Mouse (Mus musculus) Muller cell, postnatal 12 days (primary cell): ENCODE results near the gene Abhd15.

ENCODE experiments used
- DNase-seq: peaks from one replicate; pipeline ENCODE4 v3.0.0-alpha.2; 2015; ENCODE audit errors: inconsistent ontology term

Gene Abhd15

DNA sequence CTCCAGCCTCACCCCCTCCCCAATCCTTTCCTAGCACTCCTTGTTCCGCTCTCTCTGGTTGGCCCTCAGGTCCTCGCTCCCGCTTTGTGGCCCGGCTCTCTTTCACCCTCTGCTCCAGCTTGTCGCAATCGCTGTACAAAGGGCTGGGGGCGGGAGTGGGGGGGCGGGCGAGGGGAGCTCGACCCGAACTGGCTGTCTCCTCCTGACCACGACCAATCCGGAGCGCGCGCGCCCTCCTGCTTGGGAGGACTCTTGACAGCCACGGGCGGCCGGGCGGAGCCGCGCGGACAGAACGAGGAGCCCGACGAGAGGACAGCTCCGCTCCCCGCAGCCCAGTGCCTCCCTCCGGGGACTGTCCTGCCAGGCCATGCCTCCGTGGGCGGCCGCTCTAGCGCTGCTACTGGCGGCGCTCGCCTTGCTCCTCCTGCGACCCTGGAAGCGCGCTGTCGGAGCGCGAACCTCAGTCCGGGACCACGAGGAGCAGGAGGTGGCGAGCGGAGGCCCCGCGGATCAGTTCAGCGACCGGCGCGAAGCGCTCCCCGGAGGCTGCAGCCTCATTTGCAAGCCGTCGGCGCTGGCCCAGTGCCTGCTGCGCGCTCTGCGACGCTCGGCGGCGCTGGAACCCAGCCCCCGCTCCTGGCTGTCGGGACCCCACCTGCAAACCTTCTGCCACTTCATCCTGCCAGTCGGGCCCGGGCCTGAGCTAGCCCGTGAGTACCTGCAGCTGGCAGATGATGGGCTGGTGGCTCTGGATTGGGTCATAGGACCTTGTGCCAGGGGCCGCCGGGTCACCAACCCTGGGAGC is at the start of gene Abhd15:
Abhd15 (plus strand) TSS at position 290 of the 805 bp plus-strand sequence.
- peak; percentile 97 for DNase-seq

DNA sequence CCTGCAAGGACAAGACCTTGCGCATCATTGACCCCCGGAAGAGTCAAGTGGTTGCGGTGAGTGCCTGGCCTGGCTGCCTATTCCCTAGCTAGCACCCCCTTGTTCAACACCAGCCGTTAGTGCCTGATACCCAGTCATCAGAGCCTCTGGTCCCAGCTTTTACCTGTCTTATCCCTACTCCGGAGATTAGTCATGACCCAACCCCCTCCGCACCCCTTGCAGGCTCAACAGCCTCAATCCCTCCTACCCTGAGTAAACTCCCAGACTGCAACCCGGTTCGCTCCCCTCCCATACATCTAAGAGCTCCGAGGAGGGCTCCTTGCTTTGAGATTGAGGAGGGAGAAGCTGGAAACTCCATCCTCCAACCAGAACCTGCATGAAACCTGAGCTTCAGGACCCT is 48.4 kb upstream of the Abhd15 start:
- DNase-seq, result no peak

DNA sequence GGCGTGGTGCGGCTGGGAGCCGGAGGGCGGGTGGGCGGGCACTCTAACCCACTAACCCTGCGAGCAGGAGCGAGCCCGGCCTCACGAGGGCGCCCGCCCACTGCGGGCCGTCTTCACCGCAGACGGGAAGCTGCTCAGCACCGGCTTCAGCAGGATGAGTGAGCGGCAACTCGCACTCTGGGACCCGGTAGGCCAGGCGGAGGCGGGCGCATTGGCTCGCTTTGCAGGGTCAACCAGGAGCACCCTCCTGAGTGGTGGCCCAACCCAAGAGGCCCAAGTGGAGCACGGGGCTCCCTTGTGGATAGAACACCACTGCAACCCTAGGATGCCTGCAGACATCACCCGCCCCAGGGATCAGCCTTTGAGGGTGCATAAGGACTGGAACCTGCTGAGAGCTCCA is 47.8 kb upstream of the Abhd15 start:
- peak; percentile 75 for DNase-seq

DNA sequence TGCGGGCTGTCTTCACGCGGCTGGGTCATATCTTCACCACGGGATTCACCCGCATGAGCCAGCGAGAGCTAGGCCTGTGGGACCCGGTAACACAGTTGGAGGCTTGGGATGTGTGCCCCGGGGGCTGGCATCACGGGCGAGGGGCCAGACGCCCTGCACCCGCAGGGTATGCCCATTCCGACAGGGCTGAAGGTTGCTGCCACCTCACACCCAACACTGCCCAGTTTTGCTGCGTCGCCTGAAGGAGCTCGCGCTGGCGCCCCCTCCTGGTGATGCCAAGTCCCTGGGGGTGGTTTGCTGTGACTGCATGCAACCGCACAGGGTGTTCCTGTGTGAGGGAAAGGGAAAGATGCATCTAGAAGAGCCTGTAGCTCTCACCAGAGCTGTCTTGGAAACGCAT is 47.1 kb upstream of the Abhd15 start:
- peak; percentile 67 for DNase-seq

DNA sequence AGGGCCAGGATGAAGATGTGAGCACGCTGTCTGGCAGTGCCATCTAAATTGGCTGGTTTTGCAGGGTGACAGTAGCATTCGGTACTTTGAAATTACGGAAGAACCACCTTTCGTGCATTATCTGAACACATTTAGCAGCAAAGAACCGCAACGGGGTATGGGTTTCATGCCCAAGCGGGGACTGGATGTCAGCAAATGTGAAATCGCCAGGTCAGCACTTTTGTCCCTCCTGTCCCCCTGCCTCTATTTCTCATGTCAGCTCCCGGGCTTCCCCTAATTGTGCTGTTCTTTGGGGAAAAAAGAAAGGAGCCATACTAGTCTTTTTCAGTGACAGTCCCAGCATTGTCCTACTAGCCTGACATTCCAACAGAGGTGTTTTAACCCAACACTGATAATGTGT is 46.5 kb upstream of the Abhd15 start:
- no peak for DNase-seq

DNA sequence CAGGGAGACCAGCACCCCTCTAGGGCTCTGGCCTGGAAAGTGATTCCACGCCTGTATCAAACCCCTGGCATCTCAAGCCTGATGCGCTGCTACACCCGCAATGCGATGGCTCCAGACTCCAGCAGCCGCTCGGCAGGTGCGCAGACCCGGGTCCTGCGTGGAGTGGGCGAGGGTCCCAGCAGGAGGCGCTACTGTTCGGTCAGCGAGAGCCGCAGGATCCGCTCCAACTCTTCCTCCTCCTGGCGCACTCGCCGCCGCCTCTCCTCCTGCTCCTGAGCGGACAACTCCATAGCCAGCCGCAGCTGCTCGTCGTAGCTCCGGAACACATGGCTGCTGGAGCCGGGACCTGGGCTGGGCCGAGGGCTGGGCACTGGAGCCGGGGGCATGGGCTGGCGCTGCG is 43.5 kb upstream of the Abhd15 start:
- DNase-seq, result no peak

DNA sequence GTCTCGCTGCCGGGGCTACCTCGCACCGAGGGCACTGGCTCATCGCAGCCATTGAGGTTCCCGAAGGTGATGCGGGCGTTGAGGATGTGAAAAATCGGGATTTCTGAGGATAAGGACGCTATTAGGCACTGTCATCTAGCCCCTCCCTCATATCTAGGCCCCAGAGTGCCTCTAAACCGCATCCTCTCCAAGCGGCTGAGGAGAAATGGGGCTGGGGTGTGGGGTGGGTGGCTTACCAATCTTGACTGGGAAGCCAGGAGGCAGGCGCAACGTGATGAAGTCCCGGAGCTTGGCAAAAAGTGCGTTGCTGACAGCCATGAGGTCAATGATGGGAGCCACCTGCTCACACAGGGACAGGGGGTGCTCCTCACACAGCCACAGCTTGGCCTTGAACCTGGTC is 42.1 kb upstream of the Abhd15 start:
- no peak for DNase-seq

DNA sequence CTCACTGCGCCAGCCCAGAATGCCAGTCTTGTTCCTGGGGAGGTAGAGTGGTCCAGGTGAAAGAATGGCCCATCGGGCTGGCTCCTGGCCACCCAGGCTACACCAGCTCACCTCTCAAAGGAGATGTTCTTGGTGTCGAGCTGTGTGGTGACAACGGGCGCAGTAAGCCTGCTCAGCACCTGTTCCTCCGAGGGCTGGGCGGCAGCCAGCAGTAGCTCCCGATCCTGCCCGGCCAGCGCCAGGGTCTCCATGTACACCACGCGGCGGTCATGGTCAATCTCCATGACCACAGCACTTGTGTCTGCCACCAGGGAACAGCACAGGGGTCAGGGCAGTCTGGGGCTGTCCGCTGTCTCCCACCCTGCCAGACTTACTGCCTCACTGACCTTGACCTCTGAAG is 38.7 kb upstream of the Abhd15 start:
- DNase-seq, result no peak

DNA sequence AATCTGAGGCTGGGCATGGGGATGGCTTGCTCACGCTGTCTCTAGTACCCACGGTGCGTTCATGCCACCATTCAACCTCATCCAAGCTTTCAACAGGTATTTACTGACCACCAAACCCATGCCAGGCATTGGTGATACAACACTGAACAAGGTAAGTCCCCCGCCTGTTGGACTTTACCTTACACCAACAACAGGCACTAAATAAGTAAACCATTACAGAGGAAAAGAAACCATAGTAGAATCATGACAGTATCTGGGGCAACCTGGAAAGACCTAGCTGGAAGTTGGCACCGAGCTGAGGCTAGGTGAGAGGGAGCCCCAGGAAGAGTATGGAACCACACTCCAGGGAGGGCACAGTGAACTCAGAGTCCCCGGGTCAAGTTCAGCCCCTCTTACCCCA is 38.0 kb upstream of the Abhd15 start:
- no peak for DNase-seq

DNA sequence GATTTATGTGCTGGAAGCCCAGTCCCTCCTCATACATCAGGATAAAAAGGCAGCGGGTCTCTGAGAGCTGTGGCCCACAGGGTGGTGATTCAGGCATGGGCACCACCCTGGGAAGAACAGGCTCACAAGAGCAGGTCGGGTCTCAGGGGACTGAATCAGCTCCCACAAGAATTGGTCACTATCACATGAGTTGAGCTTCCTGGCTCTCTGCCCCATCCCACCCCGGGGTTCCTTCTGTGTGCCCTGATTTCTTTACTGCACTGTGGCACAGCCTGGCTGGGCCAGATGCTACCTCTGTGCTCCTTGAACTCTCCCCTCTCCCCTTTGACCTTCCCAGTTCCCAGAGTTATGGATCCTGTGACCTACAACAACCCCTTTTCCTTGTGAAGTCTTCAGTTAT is 31.9 kb upstream of the Abhd15 start:
- DNase-seq, result peak; percentile 64

DNA sequence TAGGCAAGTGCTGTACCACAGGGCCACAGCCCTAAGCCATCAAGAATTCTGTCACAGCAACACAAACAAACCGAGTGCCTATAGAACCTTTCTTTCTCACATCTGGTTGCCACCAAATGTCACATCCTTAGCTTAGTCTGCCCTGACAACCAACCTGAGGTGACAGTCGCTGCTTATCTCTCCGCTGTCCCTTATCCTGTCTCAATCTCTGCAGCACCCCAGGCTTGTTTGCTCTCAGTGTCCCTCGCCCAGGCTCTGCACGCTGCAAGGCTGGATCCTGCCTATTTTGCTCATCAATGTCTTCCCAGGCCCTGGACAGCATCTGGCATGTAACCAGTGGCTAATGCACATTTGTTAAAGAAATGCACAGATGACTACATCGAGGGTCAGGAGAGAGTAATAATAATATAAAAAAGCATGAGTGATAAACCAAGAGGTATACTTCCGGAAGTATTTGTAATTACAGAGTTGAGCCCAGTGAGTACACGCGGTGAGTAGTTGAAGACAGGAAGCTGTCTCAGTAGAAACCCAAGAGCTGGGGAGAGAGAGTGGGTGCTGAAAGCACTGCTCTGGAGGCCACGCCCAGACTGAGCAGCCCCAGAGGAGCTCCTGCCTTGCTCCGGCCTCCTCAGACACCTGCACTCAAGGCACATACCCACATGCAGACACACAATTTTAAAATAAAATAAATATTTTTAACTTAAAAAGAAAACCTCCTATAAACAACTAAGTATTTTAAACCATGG is 31.2 kb upstream of the Abhd15 start:
- DNase-seq, result no peak

DNA sequence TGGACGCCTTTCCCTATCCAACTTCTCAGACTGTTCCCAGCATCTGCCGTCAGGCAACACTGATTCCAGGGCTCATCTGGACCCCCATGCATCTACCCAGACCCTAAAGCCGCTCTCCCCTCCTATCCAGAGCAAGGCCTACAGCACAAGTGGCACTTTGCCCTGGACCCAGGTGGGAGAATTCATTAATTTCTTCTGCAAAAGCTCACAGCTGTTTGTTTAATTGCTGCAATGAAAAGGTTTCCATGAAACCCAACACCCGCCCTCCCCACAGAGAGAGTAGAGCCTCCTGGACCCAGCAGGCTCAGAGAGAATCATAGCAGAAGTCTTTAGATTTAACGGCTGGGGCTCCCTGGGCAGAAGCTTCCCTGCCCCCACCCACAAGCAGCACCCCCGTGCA is 29.7 kb upstream of the Abhd15 start:
- DNase-seq, result no peak

DNA sequence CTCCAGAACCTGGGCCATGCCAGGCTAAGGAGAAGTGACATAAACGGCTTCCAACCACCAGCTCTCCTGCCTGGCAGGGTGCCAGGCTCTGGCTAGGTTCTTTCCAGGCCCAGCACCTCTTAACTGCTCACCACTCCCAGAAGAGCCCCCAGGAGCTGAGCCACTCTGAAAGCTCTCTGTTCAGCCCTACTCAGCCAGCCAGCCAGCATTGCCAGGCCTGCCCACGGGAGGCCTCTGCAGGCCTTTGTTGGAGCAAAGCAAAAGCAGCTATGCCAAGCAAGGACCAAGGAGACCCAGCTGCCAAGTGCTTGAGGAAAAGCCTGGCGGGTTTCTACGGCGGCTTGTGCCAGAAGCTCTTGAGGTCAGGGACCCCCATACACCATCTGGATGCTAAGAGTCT is 28.1 kb upstream of the Abhd15 start:
- peak; percentile 52 for DNase-seq

DNA sequence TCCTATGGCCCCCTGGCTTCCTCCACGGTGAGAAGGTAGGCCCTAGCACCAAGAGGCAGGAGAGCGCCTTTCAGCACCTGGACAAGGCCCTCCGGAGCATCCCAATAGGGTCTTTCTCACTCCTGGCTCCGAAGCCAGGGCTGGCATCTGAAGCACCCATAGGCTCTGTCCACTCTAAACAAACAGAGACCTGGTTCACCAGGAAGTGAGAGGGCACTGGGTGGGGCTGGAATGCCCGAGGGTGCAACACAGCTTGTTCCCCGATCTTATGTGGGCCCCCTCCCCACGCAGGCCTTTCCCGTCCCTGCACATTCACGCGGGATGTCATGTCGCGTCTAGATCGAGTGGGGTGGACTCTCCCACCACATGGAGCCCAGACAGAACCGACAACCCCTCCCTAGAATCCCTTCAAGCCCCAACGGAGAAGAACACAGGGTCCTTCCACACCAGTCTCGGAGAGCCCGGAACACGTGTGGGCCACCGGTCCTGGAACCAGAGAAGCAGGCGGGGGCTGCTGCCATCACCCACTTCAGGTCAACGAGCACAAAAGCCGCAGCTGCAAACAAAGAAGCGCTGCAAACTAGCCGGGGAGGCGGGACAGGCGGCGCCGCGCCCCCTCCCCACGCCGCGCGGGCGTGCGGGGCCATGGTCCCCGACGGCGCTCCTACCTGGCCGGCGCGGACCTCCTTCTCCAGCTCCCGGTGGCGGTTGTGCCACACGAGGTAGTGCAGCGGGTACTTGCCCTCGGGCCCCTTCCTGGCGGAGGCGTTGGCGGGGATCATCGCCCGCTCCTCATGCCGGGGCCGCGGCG is 25.9 kb upstream of the Abhd15 start:
- DNase-seq, result peak; percentile 29

DNA sequence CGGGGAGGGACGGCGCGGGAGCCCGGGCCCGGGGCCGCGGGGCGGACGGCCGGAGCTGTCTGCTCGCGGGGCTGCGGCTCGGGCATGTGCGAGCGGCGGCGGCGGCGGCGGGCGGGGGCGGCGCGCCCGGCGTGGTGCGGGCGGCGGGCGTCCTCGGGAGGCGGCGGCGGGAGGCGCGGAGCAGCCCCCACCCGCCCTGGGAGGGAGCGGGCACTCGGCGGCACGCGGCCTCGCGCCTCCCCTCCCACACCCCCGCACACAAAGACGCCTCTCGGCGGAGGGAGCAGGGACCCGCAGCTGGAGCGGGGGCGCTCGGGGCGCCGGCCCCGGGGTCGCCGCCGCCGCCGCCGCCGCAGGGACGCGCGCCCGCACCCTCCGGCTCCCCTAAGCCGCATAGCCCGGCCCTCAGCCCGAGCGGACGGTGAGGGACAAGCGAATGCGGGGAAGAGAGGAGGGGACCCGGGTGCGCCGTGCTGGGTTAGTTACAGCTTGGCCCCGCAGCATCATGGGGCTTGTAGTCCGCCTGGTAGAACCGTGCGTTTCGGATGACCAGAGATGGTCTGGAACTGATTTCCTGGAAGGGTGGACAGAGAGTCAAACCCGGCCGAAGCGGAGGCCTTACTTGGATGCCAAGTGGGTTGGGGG is 25.2 kb upstream of the Abhd15 start, which contains the start of gene Ankrd13b:
Ankrd13b (minus strand) TSS at position 88 of the 645 bp plus-strand sequence.
- peak; percentile 74 for DNase-seq

DNA sequence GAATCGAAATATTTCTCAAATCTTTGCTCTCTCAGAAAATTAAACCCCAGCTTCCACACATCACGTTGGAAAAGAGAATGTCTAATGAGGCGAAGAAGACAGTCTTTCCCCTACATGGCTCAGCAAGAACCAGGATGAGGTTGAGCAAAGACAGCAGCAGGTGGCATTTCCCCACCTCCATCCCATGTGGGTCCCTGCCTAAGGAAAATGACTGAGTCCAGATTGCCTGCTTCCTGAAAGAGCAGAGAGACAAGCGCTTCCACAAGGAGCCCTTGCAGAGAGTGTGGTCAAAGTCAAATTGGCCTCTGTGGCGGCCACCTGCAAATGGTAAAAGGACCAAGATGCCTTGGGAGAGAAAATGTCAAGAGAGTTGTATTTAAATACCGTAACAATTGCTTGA is 24.5 kb upstream of the Abhd15 start:
- no peak for DNase-seq

DNA sequence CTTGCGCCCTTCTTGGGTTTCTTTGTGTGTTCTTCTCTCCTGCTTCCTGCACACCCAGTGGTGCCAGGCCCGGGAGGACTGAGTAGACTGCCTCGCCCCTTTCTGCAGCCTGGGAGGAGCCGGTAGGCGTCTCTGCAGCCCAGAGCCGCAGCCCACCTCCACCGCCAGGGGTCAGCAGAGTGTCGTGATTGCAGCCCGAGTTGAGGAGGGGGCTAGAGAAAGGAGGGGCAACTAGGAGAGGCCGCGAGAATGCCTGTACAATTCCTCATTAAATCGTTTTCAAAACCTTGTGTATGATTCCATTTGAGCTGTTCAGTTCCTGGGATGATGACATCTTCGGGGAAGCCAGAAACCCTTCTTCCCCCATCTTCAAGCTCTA is 23.8 kb upstream of the Abhd15 start:
- DNase-seq, result peak; percentile 96

DNA sequence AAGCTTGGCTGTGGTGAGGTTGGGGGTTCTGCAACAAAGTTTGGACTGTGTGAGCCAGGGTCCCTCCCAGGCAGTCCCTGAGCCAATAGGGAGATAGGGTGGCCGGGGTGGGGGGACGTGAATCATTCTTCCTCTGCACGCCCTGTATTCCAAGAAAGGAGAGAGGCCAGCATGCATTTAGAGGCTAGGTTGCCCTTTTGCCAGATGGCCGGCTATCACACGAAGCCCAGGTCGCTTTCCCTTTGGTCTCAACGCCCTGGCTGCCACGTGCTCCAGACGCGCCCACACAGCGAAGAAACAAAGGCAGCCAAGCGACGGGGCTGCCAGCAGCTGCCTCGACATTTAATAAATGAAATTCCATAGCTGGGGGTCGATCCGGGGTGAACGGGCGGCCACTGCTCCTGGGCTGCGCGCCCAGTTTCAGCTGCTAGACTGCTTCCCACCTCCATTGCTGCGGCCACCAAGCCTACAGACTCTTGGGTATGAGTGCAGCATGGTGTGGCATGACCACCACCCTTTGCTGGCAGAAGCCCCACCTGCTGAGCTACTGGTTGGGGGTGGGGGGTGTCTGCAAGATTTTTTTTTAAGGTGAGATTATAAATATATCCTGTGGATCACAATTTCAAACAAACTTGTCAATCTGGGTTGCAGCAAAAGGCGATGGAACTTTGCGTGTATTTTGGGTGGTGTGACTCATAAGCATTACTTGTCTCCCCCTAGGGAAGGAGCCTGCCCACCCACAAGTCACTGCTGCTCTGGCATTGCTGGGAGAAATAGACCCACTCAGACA is 23.2 kb upstream of the Abhd15 start:
- peak; percentile 99 for DNase-seq

DNA sequence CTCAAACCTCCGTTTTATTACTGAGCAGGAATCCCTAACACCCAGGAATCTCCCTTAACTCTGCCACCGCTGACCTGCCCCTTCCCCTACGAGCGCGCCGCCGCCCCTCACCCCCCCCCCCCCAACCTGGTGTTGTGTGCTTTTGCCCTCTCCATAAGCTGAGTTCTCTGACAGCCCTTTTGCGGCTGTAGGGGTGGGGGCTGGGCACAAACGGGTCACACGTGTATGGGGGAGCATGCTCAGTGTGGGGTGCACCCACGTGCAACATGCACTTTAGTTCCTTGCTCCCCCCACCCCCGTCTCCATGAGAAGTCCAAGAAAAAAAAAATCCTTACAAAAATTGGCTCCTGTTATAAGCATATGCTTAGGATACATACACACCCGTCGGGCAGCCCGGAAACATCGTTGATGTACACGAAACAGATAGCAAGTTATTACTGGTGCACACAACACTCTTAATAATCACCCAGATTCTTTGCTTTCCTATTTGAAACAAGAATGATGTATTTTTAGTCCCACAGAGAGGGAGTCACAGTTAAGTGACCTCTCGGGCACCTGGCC is 22.5 kb upstream of the Abhd15 start:
- no peak for DNase-seq

DNA sequence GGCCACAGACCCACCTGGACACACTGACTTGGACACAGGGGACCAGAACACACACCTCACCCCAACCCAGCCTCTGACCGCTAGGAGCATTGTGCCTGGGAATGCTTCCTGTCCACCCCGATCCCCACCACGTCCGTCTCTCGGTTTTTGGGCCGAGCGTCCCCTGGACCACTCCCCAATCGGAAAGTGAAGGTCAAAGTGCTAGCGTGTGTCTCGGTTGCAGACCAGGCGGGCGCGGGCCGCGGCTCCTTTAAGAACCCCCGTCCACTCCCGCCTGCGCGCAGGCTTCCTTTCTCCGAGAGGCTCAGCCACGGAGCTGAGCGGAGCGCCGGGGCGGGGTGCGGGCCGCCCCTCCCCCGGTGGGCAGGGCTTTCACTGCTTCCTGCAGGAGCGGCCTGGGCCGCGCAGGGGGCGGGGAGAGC is 22.0 kb upstream of the Abhd15 start:
- peak; percentile 96 for DNase-seq
